Mouse (Mus musculus) WW6 (cell line): ENCODE measurements around the gene Cdk5rap2.

Experiments used
- DNase-seq: peaks from one replicate; pipeline ENCODE4 v3.0.0-alpha.2; 2013; ENCODE audit warnings: low read depth, low spot score

Gene Cdk5rap2

GRCm38 (mm10) chr4:70262850-70263249, 147.4 kb downstream of the Cdk5rap2 start:
- DNase-seq, result no peak

- DNase-seq, result no peak
These were observed 148.9 kb downstream of the Cdk5rap2 start for GRCm38 (mm10) chr4:70261315-70261714.

- no peak for DNase-seq
These were observed 149.8 kb downstream of the Cdk5rap2 start for GRCm38 (mm10) chr4:70260419-70260807.

GRCm38 (mm10) chr4:70259726-70260418, 150.4 kb downstream of the Cdk5rap2 start:
- no peak for DNase-seq

- no peak for DNase-seq
These were observed 151.4 kb downstream of the Cdk5rap2 start for GRCm38 (mm10) chr4:70258826-70259225.

- DNase-seq, result no peak
These were observed 152.0 kb downstream of the Cdk5rap2 start for GRCm38 (mm10) chr4:70258205-70258604.

GRCm38 (mm10) chr4:70251782-70252181, 158.5 kb downstream of the Cdk5rap2 start:
- DNase-seq, result no peak

- DNase-seq, result no peak
These were observed 164.5 kb downstream of the Cdk5rap2 start for GRCm38 (mm10) chr4:70245706-70246105.

GRCm38 (mm10) chr4:70243561-70244120, 166.6 kb downstream of the Cdk5rap2 start:
- no peak for DNase-seq

- DNase-seq, result no peak
These were observed 170.5 kb downstream of the Cdk5rap2 start for GRCm38 (mm10) chr4:70239731-70240130.

GRCm38 (mm10) chr4:70238862-70239261, 171.4 kb downstream of the Cdk5rap2 start:
- no peak for DNase-seq

- DNase-seq, result no peak
These were observed 177.9 kb downstream of the Cdk5rap2 start for GRCm38 (mm10) chr4:70232383-70232782.

- DNase-seq, result no peak
These were observed 180.4 kb downstream of the Cdk5rap2 start for GRCm38 (mm10) chr4:70229874-70230273.

- no peak for DNase-seq
These were observed 181.9 kb downstream of the Cdk5rap2 start for GRCm38 (mm10) chr4:70228350-70228749.

- DNase-seq, result no peak
These were observed 182.6 kb downstream of the Cdk5rap2 start for GRCm38 (mm10) chr4:70227667-70228066.

GRCm38 (mm10) chr4:70224503-70224902, 185.7 kb downstream of the Cdk5rap2 start:
- no peak for DNase-seq

- DNase-seq, result no peak
These were observed 188.4 kb downstream of the Cdk5rap2 start for GRCm38 (mm10) chr4:70221878-70222277.

- DNase-seq, result no peak
These were observed 188.9 kb downstream of the Cdk5rap2 start for GRCm38 (mm10) chr4:70221370-70221769.

GRCm38 (mm10) chr4:70220277-70221180, 189.7 kb downstream of the Cdk5rap2 start:
- DNase-seq, result no peak

- DNase-seq, result no peak
These were observed 190.5 kb downstream of the Cdk5rap2 start for GRCm38 (mm10) chr4:70219776-70220175.

- DNase-seq, result no peak
These were observed 224.3 kb downstream of the Cdk5rap2 start for GRCm38 (mm10) chr4:70185971-70186370.
